Mouse (Mus musculus) subcutaneous adipose tissue, adult 2 months (tissue): Measurements from ENCODE around the gene Car15. TPM values are rescaled to one million over a fixed set of nuclear protein-coding genes. Genes with fewer than 3 reads are reported as not detected.

Source experiments
- polyA plus RNA-seq: library from polyadenylated mRNA; depleted of rRNA; stranded (reverse); fragments of >200 nt; gene quantifications from 2 replicates; pipeline ENCODE4 v1.2.3, GENCODE M21; 2012; ENCODE audit warnings: low replicate concordance; rRNA removed

Gene Car15
- 4.0 and 5.8 TPM in 2 replicates for polyA plus RNA-seq

DNA sequence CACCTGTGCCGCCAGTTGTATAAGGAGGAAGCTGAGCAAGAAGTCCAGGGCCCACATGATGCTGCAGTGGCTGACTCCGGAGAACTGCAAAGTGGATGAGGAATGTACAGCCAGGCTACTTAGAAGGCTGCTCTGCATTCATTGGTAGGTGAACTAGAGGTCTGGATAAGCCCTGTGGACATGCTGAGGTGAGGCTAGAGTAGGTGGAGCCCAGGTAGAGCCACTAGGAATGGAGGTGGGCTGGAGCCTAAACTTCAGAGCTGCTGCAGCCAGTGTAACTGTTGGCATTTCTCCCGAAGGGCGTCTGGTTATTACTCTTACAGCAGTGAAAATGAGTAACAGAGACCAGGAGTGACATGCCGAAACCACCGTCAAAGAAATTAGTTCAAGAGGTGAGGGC is at the start of gene Car15:
TSS of gene Car15 (minus strand) at position 314 of the 400 bp plus-strand sequence.

DNA sequence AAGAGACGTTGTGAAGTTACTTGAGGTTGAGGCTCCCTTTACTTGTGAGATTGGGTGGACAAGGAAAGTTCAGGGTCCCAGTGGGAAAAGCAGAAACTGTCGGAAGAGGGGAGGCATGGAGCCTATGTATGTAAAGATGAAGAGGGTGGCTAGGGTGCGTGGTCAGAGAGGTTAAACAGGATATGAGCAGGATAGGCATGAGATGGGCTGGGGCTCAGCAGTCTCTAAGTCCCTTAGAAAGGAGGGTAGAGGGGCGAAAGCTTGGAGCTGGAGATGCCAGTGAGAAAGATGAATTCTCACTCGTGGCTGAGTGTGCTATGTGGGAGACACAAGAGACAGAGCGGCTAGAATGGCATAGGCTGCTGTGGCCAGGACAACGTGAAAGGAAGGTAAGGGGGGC is 5.3 kb downstream of the Car15 start, which contains the start of gene B830017H08Rik:
TSS of gene B830017H08Rik (plus strand) at position 301 of the 400 bp plus-strand sequence.

DNA sequence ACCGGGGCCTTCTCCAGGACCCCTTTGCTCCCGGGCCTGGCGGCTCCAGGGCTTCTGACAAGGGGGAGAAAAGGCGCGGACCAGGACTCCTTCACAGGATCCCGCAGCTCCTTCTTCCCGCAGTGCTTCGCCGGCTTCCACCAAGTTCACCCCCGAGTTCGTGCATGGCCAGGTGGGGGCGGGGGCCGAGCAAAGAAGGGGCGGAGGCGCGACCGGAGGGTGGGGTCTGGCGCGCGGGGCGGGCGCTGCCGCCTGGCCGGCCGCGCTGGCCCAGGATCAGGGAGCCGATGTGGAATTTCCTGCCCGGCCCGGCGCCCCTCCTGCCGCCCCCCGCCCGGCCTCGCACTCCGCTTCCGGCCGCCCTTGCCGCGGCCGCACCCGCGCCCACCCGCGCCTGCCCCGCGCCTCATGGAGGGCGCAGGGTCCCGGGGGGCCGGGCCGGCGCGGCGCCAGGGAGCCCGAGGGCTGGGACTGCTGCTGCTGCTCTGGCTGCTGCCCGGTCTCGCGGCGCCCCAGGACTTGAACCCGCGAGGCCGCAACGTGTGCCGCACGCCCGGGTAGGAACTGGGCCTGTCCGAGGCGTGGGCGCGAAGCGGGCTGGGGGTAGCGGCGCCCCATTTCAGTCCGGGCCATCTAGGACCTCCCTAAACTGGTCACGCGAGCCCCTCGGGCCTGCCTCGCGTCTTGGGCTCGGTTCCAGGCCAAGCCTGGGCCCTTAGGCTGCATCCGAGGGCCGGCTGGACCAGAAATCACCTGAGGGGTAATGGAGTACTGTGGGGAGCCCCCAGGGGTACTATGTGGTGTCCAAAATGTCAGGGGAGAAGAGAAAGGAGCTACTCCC is 41.0 kb downstream of the Car15 start, which contains the start of gene Scarf2:
TSS of gene Scarf2 (plus strand) at position 312 of the 841 bp plus-strand sequence.

Other genes with a start within 250 kb of the Car15 start
- 61.2 and 90.0 TPM in 2 replicates for gene Smpd4, start 219.0 kb downstream of the Car15 start, polyA plus RNA-seq
- 1.4 and 3.2 TPM in 2 replicates for gene Ccdc74a, start 191.9 kb downstream of the Car15 start, polyA plus RNA-seq
- 78.1 and 93.2 TPM in 2 replicates for gene Med15, start 105.5 kb downstream of the Car15 start, polyA plus RNA-seq
- gene Klhl22, start 78.7 kb downstream of the Car15 start, polyA plus RNA-seq, result 91.2 and 128 TPM in 2 replicates
- gene Scarf2, start 41.1 kb downstream of the Car15 start, polyA plus RNA-seq, result 26.1 and 146 TPM in 2 replicates
- 0.06 TPM in 1 of 2 replicates, not detected in the other for gene B830017H08Rik, start 5.2 kb downstream of the Car15 start, polyA plus RNA-seq
- 0.66 and 1.6 TPM in 2 replicates for gene Gm20518, start 53.3 kb upstream of the Car15 start, polyA plus RNA-seq
- gene Tssk1, start 55.9 kb upstream of the Car15 start, polyA plus RNA-seq, result 0.14 and 0.16 TPM in 2 replicates
- gene Dgcr2, start 60.2 kb upstream of the Car15 start, polyA plus RNA-seq, result 101 and 165 TPM in 2 replicates
- not detected in 2 replicates for gene Tssk2, start 60.3 kb upstream of the Car15 start, polyA plus RNA-seq
- 26.6 and 29.1 TPM in 2 replicates for gene Ess2, start 73.0 kb upstream of the Car15 start, polyA plus RNA-seq
- gene Gsc2, start 76.7 kb upstream of the Car15 start, polyA plus RNA-seq, result not detected in 2 replicates
- gene Slc25a1, start 89.9 kb upstream of the Car15 start, polyA plus RNA-seq, result 860 and 1,002 TPM in 2 replicates
- gene Vpreb2, start 142.1 kb upstream of the Car15 start, polyA plus RNA-seq, result not detected in 2 replicates
- gene Dgcr6, start 214.5 kb upstream of the Car15 start, polyA plus RNA-seq, result 88.4 and 98.1 TPM in 2 replicates